8 mouse cellular contexts compared by ENCODE assay signal in genomic region chr3:93014378-93014801, GRCm38 (mm10). TPM values are rescaled to one million over a fixed set of nuclear protein-coding genes. Genes with fewer than 3 reads are reported as not detected.
DNase-seq lines count a peak whose midpoint lies in the region; ATAC-seq and TF ChIP-seq lines count a peak whose summit lies in the region.

No protein-coding gene starts in this region.

- H3K4me3 ChIP-seq in intestine, postnatal 0 days (ENCODE audit: low read depth, low read length): peak overlapping the region; percentile 45
- peak overlapping the region; percentile 51 for H3K4me3 ChIP-seq in limb, embryonic 13.5 days
- H3K4me3 ChIP-seq in neural tube, embryonic 15.5 days (replicated peaks): peak overlapping the region; percentile 52

- no peak for TF ChIP-seq CTCF in intestine, postnatal 0 days (IDR thresholded peaks at IDR 0.05; ENCODE audit: low read depth)

- no peak overlapping the region for H3K27ac ChIP-seq in intestine, postnatal 0 days (ENCODE audit: low read depth, low read length)
- H3K27ac ChIP-seq in limb, embryonic 13.5 days: no peak overlapping the region; the same call in 1 of the 2 replicates
- peak overlapping the region; percentile 28; the same call in 1 of the 2 replicates for H3K27ac ChIP-seq in neural tube, embryonic 15.5 days (replicated peaks)

- H3K27me3 ChIP-seq in intestine, postnatal 0 days (replicated peaks; ENCODE audit: control insufficient read depth, insufficient read depth, low read length): no peaks in the 10 kb centered on the region
- peaks cover 6% of the 10 kb centered on the region; the same call in 1 of the 2 replicates for H3K27me3 ChIP-seq in limb, embryonic 13.5 days
- no peaks in the 10 kb centered on the region for H3K27me3 ChIP-seq in neural tube, embryonic 15.5 days (replicated peaks)

- H3K4me1 ChIP-seq in intestine, postnatal 0 days (replicated peaks; ENCODE audit: control insufficient read depth, insufficient read depth, low read length): no peaks in the 10 kb centered on the region
- H3K4me1 ChIP-seq in limb, embryonic 13.5 days: peaks cover 6% of the 10 kb centered on the region; the same call in 1 of the 2 replicates
- H3K4me1 ChIP-seq in neural tube, embryonic 15.5 days: peaks cover 10% of the 10 kb centered on the region

- no peaks in the 10 kb centered on the region for H3K36me3 ChIP-seq in intestine, postnatal 0 days (ENCODE audit: control insufficient read depth, insufficient read depth)
- no peaks in the 10 kb centered on the region for H3K36me3 ChIP-seq in limb, embryonic 13.5 days
- no peaks in the 10 kb centered on the region for H3K36me3 ChIP-seq in neural tube, embryonic 15.5 days

- under 1% methylated on average over 24 of the region's 24 CpGs for WGBS in intestine, postnatal 0 days
- 0% methylated on average over 24 of the region's 24 CpGs for WGBS in limb, embryonic 13.5 days
- WGBS in neural tube, embryonic 15.5 days: under 1% methylated on average over 24 of the region's 24 CpGs

- H3K9me3 ChIP-seq in intestine, postnatal 0 days (ENCODE audit: control insufficient read depth): no peaks in the 10 kb centered on the region
- no peaks in the 10 kb centered on the region for H3K9me3 ChIP-seq in limb, embryonic 13.5 days
- H3K9me3 ChIP-seq in neural tube, embryonic 15.5 days (replicated peaks): no peaks in the 10 kb centered on the region

- 0 out of 2 replicates have a peak overlapping the region, but pooled peaks have one; percentile 26 for H3K9ac ChIP-seq in intestine, postnatal 0 days (ENCODE audit: low read depth, low read length)
- H3K9ac ChIP-seq in limb, embryonic 13.5 days: peak overlapping the region; percentile 62
- peak overlapping the region; percentile 60 for H3K9ac ChIP-seq in neural tube, embryonic 15.5 days (replicated peaks)

- peak overlapping the region; percentile 92 for H3K4me2 ChIP-seq in intestine, postnatal 0 days (replicated peaks; ENCODE audit: low read depth)
- H3K4me2 ChIP-seq in limb, embryonic 13.5 days (replicated peaks): peak overlapping the region; percentile 81
- H3K4me2 ChIP-seq in neural tube, embryonic 15.5 days: peak overlapping the region; percentile 88

- peak; percentile 88 for ATAC-seq in frontal cortex, adult (ENCODE audit: low TSS enrichment)
- peak; percentile 36; the same call in 1 of the 2 replicates for ATAC-seq in intestine, postnatal 0 days
- peak; percentile 90 for ATAC-seq in limb, embryonic 13.5 days (ENCODE audit: low FRiP score, low read depth)
- ATAC-seq in neural tube, embryonic 15.5 days (ENCODE audit: low FRiP score): peak; percentile 92

- DNase-seq in cerebellum, postnatal 10 days: peak; percentile 19 to 48
- DNase-seq in cerebellum, adult 11-12 months: no peak
- peak; percentile 45 for DNase-seq in adrenal gland, postnatal 14 days
- DNase-seq in thymus, postnatal 25 days: no peak

RNA-seq across cellular contexts. Expression of gene Crct1, which starts 1.1 kb away (rescaled TPM):
- total RNA-seq in adrenal gland, postnatal 14 days (2021): not detected in 2 replicates
- polyA plus RNA-seq in intestine, postnatal 0 days (2015; fragmentation: Nextera tagmentation; extraction: Ambion mirVana): not detected in 2 replicates
- polyA plus RNA-seq in limb, embryonic 13.5 days (2015; fragmentation: Nextera tagmentation; extraction: Ambion mirVana): 0.42 and 1.0 TPM in 2 replicates
- 0.88 and 0.97 TPM in 2 replicates for polyA plus RNA-seq in neural tube, embryonic 15.5 days (2015; fragmentation: Nextera tagmentation; extraction: Ambion mirVana)

RNA-seq across cellular contexts. Expression of gene Lce1m, which starts 4.5 kb away (rescaled TPM):
- total RNA-seq in adrenal gland, postnatal 14 days (2021): not detected in 2 replicates
- not detected in 2 replicates for polyA plus RNA-seq in intestine, postnatal 0 days (2015; fragmentation: Nextera tagmentation; extraction: Ambion mirVana)
- polyA plus RNA-seq in limb, embryonic 13.5 days (2015; fragmentation: Nextera tagmentation; extraction: Ambion mirVana): not detected in 2 replicates
- polyA plus RNA-seq in neural tube, embryonic 15.5 days (2015; fragmentation: Nextera tagmentation; extraction: Ambion mirVana): not detected in 2 replicates

RNA-seq across cellular contexts. Expression of gene Lce3f, which starts 22.4 kb away (rescaled TPM):
- total RNA-seq in adrenal gland, postnatal 14 days (2021): not detected in 2 replicates
- polyA plus RNA-seq in intestine, postnatal 0 days (2015; fragmentation: Nextera tagmentation; extraction: Ambion mirVana): not detected in 2 replicates
- not detected in 2 replicates for polyA plus RNA-seq in limb, embryonic 13.5 days (2015; fragmentation: Nextera tagmentation; extraction: Ambion mirVana)
- not detected in 2 replicates for polyA plus RNA-seq in neural tube, embryonic 15.5 days (2015; fragmentation: Nextera tagmentation; extraction: Ambion mirVana)

RNA-seq across cellular contexts. Expression of gene Lce3e, which starts 47.5 kb away (rescaled TPM):
- not detected in 2 replicates for total RNA-seq in adrenal gland, postnatal 14 days (2021)
- polyA plus RNA-seq in intestine, postnatal 0 days (2015; fragmentation: Nextera tagmentation; extraction: Ambion mirVana): not detected in 2 replicates
- polyA plus RNA-seq in limb, embryonic 13.5 days (2015; fragmentation: Nextera tagmentation; extraction: Ambion mirVana): not detected in 2 replicates
- not detected in 2 replicates for polyA plus RNA-seq in neural tube, embryonic 15.5 days (2015; fragmentation: Nextera tagmentation; extraction: Ambion mirVana)

RNA-seq across cellular contexts. Expression of gene Gm4858, which starts 54.2 kb away (rescaled TPM):
- not detected in 2 replicates for total RNA-seq in adrenal gland, postnatal 14 days (2021)
- polyA plus RNA-seq in intestine, postnatal 0 days (2015; fragmentation: Nextera tagmentation; extraction: Ambion mirVana): not detected in 2 replicates
- polyA plus RNA-seq in limb, embryonic 13.5 days (2015; fragmentation: Nextera tagmentation; extraction: Ambion mirVana): not detected in 2 replicates
- not detected in 2 replicates for polyA plus RNA-seq in neural tube, embryonic 15.5 days (2015; fragmentation: Nextera tagmentation; extraction: Ambion mirVana)

Comparison
In these comparisons a context has a peak if more than half of its experiments do, and no peak if none do; other contexts are left out.
1. DNase-seq: peak in cerebellum, postnatal 10 days (2 of 2) and adrenal gland, postnatal 14 days (single experiment); none in cerebellum, adult 11-12 months (single experiment) and thymus, postnatal 25 days (single experiment).
2. ATAC-seq: peak in every context shown above with its lines; median percentile 92 in neural tube, embryonic 15.5 days; 90 in limb, embryonic 13.5 days; 88 in frontal cortex, adult; 36 in intestine, postnatal 0 days.
3. Peak in every context shown above with its lines, with median percentiles within 50 percentile points of each other: H3K4me2 ChIP-seq, H3K4me3 ChIP-seq and H3K9ac ChIP-seq.